Mouse (Mus musculus) forebrain, embryonic 13.5 days (tissue): Measurements from ENCODE around the gene Orm3. TPM values are rescaled to one million over a fixed set of nuclear protein-coding genes. Genes with fewer than 3 reads are reported as not detected.

Experiments
- ATAC-seq: fragments of 200-750 bp; cut with Nextera tagmentation; 2 replicates; pipeline ENCODE4 v1.8.0; 2017
- H3K27ac ChIP-seq: fragments of 300-500 bp; sonication (generic); 2 replicates; pipeline ENCODE4 v1.5.1; 2015; ENCODE audit warnings: inconsistent platforms, mild to moderate bottlenecking, moderate library complexity
- H3K27me3 ChIP-seq: fragments of 300-500 bp; sonication (generic); 2 replicates; pipeline ENCODE4 v1.6.1; 2015; ENCODE audit warnings: mild to moderate bottlenecking, inconsistent platforms
- H3K36me3 ChIP-seq: fragments of 300-500 bp; sonication (generic); 2 replicates; pipeline ENCODE4 v1.6.1; 2015; ENCODE audit warnings: mild to moderate bottlenecking, inconsistent platforms; ENCODE audit not compliant: poor library complexity, severe bottlenecking
- H3K4me1 ChIP-seq: fragments of 300-500 bp; sonication (generic); 2 replicates; pipeline ENCODE4 v1.6.1; 2015; ENCODE audit warnings: inconsistent platforms
- H3K4me2 ChIP-seq: fragments of 300-500 bp; sonication (generic); 2 replicates; pipeline ENCODE4 v1.6.1; 2015; ENCODE audit warnings: inconsistent platforms, mild to moderate bottlenecking, moderate library complexity
- H3K4me3 ChIP-seq: fragments of 300-500 bp; sonication (generic); 2 replicates; pipeline ENCODE4 v1.5.1; 2015; ENCODE audit warnings: mild to moderate bottlenecking, inconsistent platforms
- H3K9ac ChIP-seq: fragments of 300-500 bp; sonication (generic); 2 replicates; pipeline ENCODE4 v1.6.1; 2015; ENCODE audit warnings: mild to moderate bottlenecking, inconsistent platforms
- H3K9me3 ChIP-seq: fragments of 300-500 bp; sonication (generic); replicated peaks from 2 replicates; pipeline ENCODE4 v1.6.1; 2016; ENCODE audit warnings: inconsistent platforms
- WGBS: fragments of 180-500 bp; shearing (Covaris S2); methylation state at CpG from one replicate; pipeline ENCODE4 v1.1.7; 2015; 5-methylcytosine and 5-hydroxymethylcytosine counted together
- polyA plus RNA-seq: library from polyadenylated mRNA; unstranded; fragments of >200 nt; fragmentation: Nextera tagmentation; extraction: Ambion mirVana; gene quantifications from 2 replicates; pipeline ENCODE4 v1.2.1, GENCODE M21; 2015

Gene Orm3
- polyA plus RNA-seq, 1 experiment from 2014 or later, result not detected

DNA sequence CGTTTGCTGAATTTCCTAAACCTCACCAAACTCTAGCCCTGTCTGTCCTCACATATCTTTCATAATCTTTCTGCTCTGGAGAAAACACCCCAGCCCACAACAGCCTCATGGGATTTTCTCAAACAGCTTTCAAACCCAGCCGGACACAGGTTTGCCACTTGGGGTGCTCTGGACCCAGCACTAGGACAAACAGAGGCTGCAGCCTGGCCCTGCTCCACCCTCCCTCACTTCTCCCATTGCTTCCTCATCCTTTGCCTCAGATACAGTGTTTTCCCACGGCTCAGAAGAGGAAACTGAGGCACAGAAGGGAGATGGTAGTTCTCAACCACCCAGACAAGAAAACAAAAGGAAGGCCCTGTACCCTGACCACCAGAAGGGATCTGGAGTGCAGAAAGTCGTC lies 49.7 kb downstream of the Orm3 start:
- peaks cover 90% of the 10 kb centered on the region for H3K4me1 ChIP-seq
- no peak overlapping the region for H3K4me3 ChIP-seq
- H3K9me3 ChIP-seq, result no peaks in the 10 kb centered on the region
- 52% methylated on average over 4 of the region's 4 CpGs for WGBS
- H3K36me3 ChIP-seq, result peaks cover 5% of the 10 kb centered on the region; the same call in 1 of the 2 replicates
- no peak overlapping the region for H3K9ac ChIP-seq
- peak overlapping the region; percentile 93 for H3K27ac ChIP-seq
- H3K4me2 ChIP-seq, result peak overlapping the region; percentile 36; the same call in 1 of the 2 replicates
- ATAC-seq, result no peak
- H3K27me3 ChIP-seq, result no peaks in the 10 kb centered on the region

DNA sequence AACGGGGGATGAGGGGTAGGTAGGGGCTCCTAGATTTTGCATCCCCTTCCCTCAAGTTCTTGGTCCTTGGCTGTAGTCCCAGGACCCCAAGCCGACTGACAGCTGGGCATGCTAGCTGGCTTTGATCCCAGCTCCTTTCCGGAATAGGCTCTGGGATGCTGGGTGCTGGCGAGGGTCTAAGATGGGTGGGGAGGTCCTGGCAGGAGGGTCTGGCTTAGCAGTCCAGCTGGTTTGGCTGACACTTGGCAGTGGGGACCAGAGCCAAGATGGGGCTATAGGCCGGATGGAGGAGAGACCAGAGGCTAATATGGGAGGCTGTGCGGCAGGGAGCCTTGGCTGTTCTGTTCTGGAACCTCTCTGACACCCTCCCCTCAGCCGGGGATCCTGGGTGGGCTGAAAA lies 52.3 kb downstream of the Orm3 start:
- Histone ChIP-seq H3K27ac (peak overlapping the region; percentile 76), H3K9ac (peak overlapping the region; percentile 70), H3K4me2 (peak overlapping the region; percentile 86), H3K36me3 (no peaks in the 10 kb centered on the region), H3K4me3 (peak overlapping the region; percentile 57), H3K9me3 (no peaks in the 10 kb centered on the region), H3K4me1 (peaks cover 64% of the 10 kb centered on the region), H3K27me3 (no peaks in the 10 kb centered on the region)
- WGBS, result 31% methylated on average over 7 of the region's 7 CpGs
- peak; percentile 12 for ATAC-seq

DNA sequence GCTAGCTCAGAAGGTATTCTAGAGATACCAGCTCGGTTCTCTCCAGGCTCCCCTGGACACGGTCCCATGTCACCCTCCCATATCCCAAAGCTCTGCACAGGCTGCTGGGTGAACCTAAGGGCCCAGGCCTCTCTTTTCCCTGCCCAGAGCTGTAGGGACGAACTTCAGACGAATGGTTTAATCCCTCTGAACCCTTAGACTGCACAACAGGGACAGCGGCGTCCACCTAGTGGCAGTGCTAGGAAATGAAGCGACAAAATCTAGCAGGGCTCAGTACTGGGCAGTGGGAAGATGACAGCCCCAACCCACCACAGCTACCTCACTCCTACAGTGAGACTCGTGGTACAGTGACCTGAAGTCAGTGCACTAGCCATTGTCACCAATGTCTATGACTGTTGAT lies 52.7 kb downstream of the Orm3 start:
- peaks cover 60% of the 10 kb centered on the region for H3K4me1 ChIP-seq
- peak; percentile 46 for ATAC-seq
- H3K9me3 ChIP-seq, result no peaks in the 10 kb centered on the region
- peak overlapping the region; percentile 86 for H3K4me2 ChIP-seq
- H3K36me3 ChIP-seq, result no peaks in the 10 kb centered on the region
- no peaks in the 10 kb centered on the region for H3K27me3 ChIP-seq
- peak overlapping the region; percentile 76 for H3K27ac ChIP-seq
- WGBS, result 6% methylated on average over 8 of the region's 8 CpGs
- H3K4me3 ChIP-seq, result peak overlapping the region; percentile 57
- H3K9ac ChIP-seq, result peak overlapping the region; percentile 70

Other genes starting within 250 kb of the Orm3 start
- gene Ambp, start 201.4 kb upstream of the Orm3 start, polyA plus RNA-seq, result 0.22 and 2.2 TPM in 2 replicates
- gene Kif12, start 184.0 kb upstream of the Orm3 start, polyA plus RNA-seq, result not detected in 2 replicates
- 0.85 and 1.6 TPM in 2 replicates for gene Col27a1, start 142.2 kb upstream of the Orm3 start, polyA plus RNA-seq
- gene Orm1, start 11.6 kb upstream of the Orm3 start, polyA plus RNA-seq, result not detected in 2 replicates
- gene Orm2, start 6.3 kb downstream of the Orm3 start, polyA plus RNA-seq, result not detected in 2 replicates
- 21.7 and 23.1 TPM in 2 replicates for gene Akna, start 47.2 kb downstream of the Orm3 start, polyA plus RNA-seq
- gene Whrn, start 139.8 kb downstream of the Orm3 start, polyA plus RNA-seq, result 5.5 and 6.1 TPM in 2 replicates
- 444 and 467 TPM in 2 replicates for gene Atp6v1g1, start 188.6 kb downstream of the Orm3 start, polyA plus RNA-seq
- gene Tmem268, start 202.6 kb downstream of the Orm3 start, polyA plus RNA-seq, result 4.4 and 4.7 TPM in 2 replicates
- not detected in 2 replicates for gene Gm11213, start 249.1 kb downstream of the Orm3 start, polyA plus RNA-seq